Mouse (Mus musculus) G1E-ER4 (cell line): ENCODE measurements around the gene Rpl3. TPM values are rescaled to one million over a fixed set of nuclear protein-coding genes. Genes with fewer than 3 reads are reported as not detected.

ENCODE experiments used
- GATA1 ChIP-seq: IDR thresholded peaks from one replicate; pipeline ENCODE4 v1.8.0; 2012; ENCODE audit warnings: low read length, inconsistent platforms
- polyA plus RNA-seq: library from polyadenylated mRNA; stranded (reverse); fragments of >175 nt; gene quantifications from 2 replicates; pipeline ENCODE4 v1.2.3, GENCODE M21; 2012

Rpl3 gene
- polyA plus RNA-seq, 1 experiment: 41.0 TPM

DNA sequence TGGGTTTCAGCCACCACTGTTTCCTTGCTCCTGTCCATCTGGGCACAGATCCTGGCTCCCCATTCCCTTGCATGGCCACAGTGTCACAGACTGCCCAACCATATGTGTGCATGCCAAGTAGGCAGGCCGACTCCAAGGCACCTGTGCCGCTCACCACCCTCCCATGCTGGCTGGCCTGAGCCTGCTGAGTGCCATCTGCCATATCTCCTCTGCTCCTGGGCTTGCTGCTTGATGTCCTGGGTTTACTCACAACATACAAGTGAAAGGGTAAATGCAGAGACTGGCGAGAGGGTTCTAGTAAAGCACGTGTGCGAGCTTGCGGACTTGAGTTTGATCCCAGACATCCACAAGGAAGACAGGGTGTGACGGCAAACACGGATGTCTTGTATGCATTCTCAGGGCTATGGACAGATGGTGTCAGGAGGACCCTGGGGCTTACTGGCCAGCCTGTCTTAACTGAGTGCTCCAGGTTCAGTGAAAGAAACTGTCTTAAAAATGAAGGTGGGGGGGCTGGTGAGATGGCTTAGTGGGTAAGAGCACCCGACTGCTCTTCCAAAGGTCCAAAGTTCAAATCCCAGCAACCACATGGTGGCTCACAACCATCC is 30.2 kb upstream of the Rpl3 start:
- TF ChIP-seq GATA1: no peak

DNA sequence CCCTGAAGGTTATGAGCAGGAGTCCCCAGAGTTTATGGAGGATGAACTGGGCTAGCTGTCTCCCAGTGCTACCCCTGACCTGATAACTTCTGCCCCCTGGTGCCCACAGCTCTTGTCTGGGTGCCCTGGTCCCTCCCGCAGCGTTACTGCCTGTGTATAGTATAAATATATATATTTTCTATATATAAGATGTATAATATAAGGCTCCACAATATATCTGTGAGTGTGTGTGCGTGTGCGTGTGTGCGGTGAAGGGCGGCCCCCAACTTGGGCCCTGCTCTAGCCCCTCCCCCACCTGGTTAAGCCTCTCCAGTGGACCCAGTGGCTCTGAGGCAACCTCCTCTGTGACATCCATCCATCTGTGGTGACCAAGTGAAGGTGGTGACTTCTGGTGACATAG is 27.4 kb upstream of the Rpl3 start:
- TF ChIP-seq GATA1: no peak

DNA sequence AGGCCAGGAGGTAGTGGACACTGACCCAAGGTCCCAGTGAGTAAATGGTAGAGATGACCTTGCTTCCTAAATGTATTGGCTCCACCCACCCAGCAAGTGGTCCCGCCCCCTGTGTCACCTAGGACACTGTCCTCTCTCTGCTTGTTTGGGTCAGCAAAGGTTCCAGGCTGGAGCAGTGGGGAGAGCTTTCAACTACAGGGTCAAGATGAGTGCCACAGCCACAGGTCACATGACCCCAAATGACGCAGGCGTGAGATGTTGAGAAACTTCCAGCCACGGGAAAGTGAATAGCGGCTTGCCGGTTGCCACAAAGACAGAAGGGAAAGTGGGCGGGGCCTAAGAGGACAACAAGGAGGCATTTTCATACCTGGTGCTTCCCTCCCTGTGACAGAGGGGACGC is 25.5 kb upstream of the Rpl3 start:
- no peak for TF ChIP-seq GATA1

DNA sequence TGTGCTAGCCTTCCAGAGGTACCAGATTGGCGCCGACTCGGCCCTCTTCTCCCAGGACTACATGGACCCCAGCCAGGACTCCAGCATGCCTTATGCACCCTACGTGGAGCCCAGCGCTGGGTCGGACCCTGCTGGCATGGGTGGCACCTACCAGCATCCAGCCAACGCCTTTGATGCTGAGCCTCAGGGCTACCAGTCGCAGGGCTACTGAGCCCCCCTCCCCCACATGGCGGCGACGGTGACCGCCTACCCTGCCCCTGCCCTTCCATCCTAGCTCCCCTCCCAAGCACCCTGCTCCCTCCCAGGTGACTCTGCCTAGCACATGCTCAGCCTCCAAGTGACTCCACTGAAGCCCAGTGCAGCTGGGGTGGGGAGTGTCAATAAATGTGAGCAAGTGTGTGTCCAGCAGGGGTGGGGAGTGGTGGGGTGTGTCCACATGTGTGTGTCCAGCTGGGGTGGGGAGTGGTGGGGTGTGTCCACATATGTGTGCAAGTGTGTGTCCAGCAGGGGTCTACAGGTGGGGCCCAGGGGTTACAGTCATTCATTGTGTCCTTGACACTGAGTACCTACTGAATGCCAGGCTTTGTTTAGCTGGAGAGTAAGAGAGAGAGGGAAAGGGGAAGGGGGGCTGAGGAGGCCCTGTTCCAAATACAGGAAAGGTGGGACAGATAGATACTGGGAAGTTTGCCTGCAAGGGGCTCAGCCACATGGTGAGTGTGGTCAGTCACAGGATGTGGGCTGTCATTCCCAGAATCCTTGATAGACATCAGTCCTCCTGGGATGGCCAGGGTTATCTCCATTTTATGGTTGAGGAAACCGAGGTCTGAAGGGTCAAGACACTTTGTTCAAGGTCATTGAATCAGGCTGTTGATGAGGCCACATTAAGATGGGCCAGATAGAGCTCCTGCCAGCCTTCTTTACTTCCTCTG is 24.5 kb upstream of the Rpl3 start:
- TF ChIP-seq GATA1: peak; percentile 85

DNA sequence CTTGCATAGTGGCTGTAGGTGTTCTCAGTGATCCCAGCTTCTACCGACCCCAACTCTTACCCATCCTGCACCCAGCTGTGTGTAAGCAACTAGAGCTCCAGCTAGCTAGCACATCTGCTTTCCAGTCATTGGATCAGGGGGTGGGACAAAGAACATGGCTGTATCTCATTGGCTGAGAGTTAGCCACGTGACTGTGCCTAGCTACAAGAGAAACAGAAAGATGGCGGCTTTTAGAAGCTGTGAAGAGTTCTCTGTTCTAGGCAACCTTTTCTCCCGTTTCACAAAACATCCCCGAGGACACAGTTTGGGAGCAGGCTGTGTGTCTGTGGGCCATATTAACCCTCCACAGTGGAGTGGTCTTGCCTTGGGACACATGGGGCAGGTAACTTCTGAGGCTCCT is 23.6 kb upstream of the Rpl3 start:
- TF ChIP-seq GATA1: no peak

DNA sequence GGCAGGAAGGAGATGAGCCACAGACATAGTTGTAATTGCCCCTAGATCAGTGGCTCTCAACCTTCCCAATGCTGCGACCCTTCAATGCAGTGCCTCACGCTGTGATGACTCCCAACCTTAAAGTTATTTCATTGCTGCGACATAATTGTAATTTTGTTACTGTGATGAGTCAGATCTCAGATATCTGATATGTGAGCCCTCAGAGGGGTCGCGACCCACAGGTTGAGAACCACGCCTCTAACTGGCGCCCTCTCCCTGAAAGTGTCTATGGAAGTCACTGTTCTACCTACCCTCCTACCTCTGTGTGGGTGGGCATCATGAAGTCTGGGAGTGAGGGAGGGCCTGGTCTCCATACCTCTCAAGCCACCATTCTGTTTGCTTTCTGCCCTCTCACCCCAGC is 22.7 kb upstream of the Rpl3 start:
- no peak for TF ChIP-seq GATA1

DNA sequence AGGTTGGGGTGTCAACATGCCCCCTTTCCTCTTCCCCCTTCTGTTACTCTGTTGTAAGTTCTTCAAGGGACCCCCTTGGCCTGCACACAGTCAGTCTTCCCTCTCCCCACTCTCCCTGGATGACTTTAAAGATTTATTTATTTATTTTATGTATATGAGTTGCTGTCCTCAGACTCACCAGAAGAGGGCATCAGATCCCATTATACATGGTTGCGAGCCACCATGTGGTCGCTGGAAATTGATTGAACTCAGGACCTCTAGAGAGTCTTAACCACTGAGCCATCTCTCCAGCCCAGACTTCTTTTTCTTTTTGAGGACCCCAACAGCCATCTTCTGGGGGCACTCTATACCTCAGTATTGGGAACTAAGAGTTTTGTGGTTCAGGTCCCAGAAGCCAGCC is 20.8 kb upstream of the Rpl3 start:
- no peak for TF ChIP-seq GATA1

DNA sequence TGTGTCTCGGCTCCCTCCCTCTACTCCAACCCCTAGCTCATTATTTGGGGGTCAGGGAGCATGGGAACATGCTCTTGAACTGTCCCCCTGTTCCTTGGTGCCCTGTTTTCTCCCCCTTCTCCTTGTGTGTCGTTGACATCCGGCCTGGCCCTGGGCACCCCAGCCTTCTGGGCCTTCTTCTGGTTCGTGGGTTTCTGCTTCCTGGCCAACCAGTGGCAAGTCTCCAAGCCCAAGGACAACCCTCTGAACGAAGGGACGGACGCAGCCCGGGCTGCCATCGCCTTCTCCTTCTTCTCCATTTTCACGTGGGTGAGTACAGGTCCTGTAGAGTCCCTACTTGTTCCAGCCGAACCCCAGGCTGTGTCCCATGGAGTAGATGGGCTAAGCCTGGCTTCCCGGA is 19.8 kb upstream of the Rpl3 start:
- no peak for TF ChIP-seq GATA1

DNA sequence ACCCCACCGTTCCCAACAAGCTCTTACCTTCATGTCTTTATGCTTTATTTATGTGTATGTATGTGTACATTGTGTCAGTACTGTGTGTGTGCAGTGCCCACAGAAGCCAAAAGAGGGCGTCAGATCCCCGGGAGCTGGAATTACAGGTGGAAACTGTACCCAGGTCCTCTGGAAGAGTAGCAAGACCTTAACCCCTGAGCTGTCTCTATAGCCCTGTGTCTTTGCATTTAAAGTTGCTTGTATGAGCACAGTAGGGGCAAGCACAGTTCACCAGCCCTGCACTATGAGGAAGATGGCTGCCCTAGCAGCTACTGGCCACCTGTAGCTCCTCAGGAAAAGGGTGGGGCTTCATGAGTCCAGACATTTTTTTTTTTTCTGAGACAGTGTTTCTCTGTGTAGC is 15.9 kb upstream of the Rpl3 start:
- TF ChIP-seq GATA1: no peak

DNA sequence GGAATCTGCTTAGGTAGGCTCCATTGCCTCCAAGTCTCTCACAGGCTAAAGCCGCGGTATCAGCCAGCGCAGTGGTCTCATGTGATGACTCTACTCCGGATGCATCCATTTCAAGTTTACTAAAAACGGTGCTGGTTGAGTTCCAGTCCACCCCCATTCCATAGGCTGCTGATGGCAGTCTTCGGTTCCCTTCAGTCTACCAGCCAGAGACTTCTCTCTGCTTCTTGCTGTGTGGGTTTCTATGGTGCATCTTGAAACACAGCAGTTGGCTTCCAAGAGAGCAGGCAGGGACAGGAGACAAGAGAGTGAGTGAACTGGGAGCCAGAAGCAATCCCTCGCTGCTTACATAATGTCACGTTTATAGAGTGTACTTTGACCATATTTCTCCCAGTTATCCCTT is 15.5 kb upstream of the Rpl3 start:
- no peak for TF ChIP-seq GATA1

DNA sequence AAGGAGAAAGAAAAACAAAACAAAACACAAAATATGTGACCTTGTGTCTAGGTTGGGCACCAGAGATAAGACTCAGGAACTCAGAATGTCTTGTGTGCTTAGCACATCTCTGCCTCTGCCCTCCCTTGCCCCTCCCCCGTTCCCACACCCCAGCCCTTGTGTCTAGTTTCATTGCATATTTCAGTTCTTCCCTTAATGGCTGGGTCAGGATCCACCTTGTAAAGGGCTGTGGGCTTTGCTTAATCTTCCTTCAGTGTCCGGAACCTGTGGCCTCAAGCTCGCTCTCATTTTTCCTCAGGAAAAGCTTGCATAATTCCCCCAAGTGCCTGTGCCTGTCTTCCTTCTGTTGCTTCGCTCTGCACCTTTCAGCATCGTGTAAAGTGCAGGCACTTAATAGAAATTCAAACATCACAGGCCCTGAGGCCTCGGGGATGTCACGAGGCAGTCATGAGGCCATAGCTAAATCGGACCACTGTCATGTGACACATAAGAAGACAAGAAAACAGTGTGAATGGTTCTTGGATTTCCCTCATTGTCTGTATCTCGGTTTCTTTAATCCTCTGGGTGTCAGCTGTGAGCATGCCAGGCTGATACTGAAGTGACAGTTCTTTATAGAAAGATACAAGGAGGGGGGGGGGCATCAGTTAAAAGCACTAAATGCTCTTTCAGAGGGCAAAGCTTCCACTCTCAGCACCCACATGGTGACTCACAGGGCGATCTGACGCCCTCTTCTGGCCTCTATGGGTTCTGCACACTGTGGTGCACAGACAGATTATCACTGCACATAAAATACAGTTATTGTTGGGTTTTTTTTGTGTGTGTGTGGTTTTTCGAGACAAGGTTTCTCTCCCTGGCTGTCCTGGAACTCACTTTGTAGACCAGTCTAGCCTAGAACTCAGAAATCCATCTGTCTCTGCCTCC is 14.1 kb upstream of the Rpl3 start:
- no peak for TF ChIP-seq GATA1

DNA sequence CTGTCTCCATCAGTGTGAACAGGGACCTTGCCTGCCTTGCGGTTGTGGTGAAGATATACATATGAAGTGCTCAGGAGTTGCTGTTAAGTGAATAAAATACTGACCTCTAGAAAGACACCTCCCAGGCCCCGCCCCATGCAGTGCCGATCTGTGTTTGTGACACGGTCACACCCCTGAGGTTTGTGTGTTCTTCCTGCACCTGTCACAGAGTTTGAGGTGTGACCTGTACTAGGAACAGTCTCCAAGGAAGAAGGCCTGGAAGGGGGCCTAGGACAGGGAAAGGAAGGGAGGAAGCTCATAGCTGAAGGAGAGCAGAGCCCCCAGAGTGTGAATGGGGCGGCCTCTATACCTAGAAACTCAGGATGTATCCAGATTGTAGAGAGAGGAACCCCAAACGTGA is 10.8 kb upstream of the Rpl3 start:
- TF ChIP-seq GATA1: no peak

DNA sequence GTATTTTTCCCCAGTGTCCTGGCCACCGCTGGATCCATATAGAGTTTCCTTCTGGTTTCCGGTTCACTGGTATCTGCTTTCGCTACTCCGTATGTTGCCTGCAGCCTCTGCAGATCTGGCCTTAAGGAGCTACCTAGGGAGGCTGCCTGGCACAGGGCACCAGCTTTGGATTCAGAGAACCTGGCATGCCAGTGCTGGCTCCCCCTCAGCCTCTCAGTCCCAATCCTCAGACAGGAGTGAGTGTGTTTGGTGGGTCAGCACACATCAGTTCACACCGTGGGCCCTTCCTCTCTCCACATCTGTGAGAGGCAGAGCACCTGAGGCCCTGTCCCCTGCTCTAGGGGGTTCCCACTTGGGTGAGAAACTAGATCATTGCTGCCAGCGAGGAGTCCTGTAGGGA is 9.8 kb upstream of the Rpl3 start:
- no peak for TF ChIP-seq GATA1

DNA sequence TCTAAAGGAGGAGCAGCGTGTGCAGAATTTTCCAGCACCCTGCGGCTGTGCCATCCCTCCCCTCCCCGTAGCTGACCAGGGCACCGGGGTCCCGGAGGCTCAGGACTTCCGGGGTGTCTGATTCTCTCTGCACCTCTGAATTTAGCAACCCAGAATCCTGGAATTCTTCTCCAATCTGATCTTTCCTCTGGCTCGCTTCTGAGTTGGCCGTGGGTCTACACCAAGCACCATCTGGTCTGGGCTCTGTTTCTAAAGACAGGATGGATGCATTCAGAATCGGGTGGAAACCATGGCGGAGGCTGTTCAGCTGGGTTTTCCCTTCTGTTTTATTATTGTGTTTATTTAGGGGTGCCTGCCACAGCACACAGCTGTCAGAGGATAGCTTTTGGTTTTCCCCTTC is 9.2 kb upstream of the Rpl3 start:
- no peak for TF ChIP-seq GATA1

DNA sequence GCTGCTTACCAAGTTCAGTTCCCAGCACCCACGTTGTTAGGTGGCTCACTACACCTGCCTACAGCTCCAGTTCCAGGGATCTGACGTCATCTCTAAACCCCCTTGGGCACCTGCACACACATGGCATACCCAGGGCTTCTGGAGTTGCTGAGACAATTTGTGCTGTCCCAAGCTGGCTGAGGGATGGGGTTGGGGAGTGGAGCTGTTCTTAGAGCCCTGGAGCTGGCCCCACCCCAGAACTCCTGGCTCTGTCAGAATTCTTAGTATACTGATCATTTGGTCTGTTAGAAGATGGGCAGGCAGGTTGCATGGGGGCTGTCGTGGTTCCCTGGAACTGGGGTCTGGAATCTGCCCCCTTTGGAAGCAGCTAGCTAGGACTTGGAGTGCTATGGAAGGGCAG is 8.5 kb upstream of the Rpl3 start:
- TF ChIP-seq GATA1: no peak

DNA sequence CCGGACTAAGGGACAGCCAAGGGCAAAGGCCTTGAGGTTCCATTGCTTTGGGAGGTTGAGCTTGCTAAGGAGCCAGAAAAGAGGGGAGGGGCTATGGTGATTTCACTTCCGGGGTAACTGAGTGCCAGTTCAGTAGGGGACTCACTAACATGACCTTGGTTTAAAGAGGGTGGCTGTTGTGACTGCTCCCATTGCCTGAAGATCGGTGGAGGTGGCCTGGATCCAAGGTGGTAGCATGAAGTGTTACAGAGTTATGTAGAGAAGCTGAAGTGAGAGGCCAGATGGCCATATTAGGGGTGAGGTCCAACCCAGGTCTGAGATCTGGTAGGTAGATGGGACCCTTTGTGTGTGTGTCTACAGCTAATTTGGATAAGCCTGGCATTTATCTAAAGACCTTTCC is 7.8 kb upstream of the Rpl3 start:
- TF ChIP-seq GATA1: no peak
